Mouse (Mus musculus) liver, embryonic 18 days (tissue): ENCODE data around the gene Ube2t. TPM values are rescaled to one million over a fixed set of nuclear protein-coding genes. Genes with fewer than 3 reads are reported as not detected.

Experiments
- polyA plus RNA-seq: library from polyadenylated mRNA; depleted of rRNA; stranded (reverse); fragments of >200 nt; gene quantifications from 2 replicates; pipeline ENCODE4 v1.2.3, GENCODE M21; 2012; rRNA removed

Ube2t gene
- 10.7 and 11.9 TPM in 2 replicates for polyA plus RNA-seq

DNA sequence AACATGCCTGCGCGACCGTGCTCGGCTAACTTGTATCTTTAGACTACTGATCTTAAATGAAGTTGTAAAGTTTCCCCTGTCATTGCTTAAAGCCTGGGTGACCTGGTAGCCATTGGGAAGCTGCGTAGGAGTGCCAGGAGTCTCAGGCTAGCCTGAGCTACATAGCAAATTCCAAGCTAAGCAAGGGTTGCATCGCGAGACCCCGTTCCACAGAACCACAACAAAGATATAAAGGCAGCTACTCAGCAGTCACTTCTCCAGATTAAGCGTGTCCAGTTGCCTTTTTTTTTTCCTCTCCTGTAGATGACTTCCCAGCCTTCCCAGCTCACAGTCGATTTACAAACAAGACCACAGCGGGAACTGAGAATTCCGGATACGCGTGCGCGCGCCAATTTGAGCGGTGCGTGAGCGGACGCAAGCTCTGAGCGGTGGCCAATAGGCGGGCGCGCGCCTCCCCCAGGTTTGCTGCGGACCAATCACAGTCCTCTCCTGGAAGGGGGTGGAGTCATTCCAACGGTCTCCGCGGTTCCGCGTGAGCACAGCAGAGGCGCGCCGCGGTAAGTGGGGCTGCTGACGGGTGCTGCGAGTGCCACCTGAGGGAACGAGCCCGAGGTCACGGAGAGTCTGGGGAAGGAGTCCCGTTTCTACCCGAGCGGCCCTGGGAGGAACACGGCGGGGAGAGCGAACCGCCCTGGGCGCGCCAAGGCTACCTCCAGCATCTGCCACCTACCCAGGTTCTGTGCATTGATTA is at the start of gene Ube2t:
Gene Ube2t (plus strand): TSS at position 513 of the 751 bp plus-strand sequence.

DNA sequence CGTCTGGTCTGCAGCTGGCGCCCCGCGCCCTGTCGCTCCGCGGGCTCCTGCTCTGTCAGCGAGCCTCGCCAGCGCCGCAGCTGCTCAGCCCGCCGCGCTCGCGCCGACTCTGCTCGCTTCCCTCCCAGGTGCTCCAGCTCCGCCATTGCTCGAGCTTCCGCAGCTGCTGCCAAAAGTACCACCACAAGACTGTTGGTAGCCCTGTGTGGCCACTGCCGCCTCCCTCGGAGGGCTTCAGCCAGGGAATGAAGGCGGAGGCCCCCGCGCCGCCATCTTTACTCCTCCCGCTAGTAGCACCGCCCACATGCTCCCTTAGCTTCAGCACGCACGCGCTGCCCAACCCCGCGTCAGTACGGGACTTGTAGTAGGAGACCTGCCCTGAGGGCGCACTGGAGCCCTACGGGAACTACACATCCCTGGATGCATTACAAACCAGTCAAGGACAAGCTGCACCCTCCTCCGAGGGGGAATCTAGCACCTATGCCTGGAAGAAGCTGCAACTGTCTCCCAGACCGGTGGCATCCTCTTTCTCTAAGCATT is 6.7 kb upstream of the Ube2t start, which contains the start of gene Ppp1r12b:
Gene Ppp1r12b (minus strand): TSS at position 306 of the 540 bp plus-strand sequence.

Other genes with a start within 250 kb of the Ube2t start
- 1.3 TPM in 2 replicates for gene Ppp1r12b, start 6.6 kb upstream of the Ube2t start, polyA plus RNA-seq
- 0.05 and 0.06 TPM in 2 replicates for gene Lgr6, start 142.7 kb downstream of the Ube2t start, polyA plus RNA-seq
- gene Ptpn7, start 170.1 kb downstream of the Ube2t start, polyA plus RNA-seq: 9.6 and 10.0 TPM in 2 replicates
- 14.8 and 15.0 TPM in 2 replicates for gene Arl8a, start 184.3 kb downstream of the Ube2t start, polyA plus RNA-seq
- not detected in 2 replicates for gene Gpr37l1, start 205.1 kb downstream of the Ube2t start, polyA plus RNA-seq